Mouse (Mus musculus) bone marrow macrophage, adult 2 months (primary cell): ENCODE data around the gene Angptl8.

Source experiments
- CTCF ChIP-seq: IDR thresholded peaks from 2 replicates; pipeline ENCODE4 v1.5.1; 2012; ENCODE audit warnings: low read depth, mild to moderate bottlenecking, low read length, moderate library complexity
- POLR2A ChIP-seq: IDR thresholded peaks from 2 replicates; pipeline ENCODE4 v1.6.1; 2012; ENCODE audit warnings: mild to moderate bottlenecking, low read depth, low read length, borderline replicate concordance

- no peak for TF ChIP-seq CTCF
- no peak for TF ChIP-seq POLR2A
Measured at GRCm38 (mm10) chr9:21837690-21838089, 2.4 kb downstream of the Angptl8 start.
